Mouse (Mus musculus) spleen, adult 10 weeks (tissue): ENCODE data around the gene Hrh3. TPM values are rescaled to one million over a fixed set of nuclear protein-coding genes. Genes with fewer than 3 reads are reported as not detected.

Experiments used
- polyA plus RNA-seq: library from polyadenylated mRNA; stranded (reverse); fragments of 350-450 nt; fragmentation: Illumina TruSeq; extraction: RNeasy Lipid Tissue Mini Kit (QIAGEN cat#74804); gene quantifications from one replicate; pipeline ENCODE4 v1.2.3, GENCODE M21; 2015; ENCODE audit warnings: low replicate concordance; ENCODE audit not compliant: insufficient read depth

Hrh3 gene
- polyA plus RNA-seq: not detected

GRCm38 (mm10) chr2:180103978-180104658, at the start of gene Hrh3:
Hrh3 (minus strand) TSS chr2:180104488.

GRCm38 (mm10) chr2:180118661-180119438, 14.6 kb upstream of the Hrh3 start, which contains the start of gene Osbpl2:
Osbpl2 (plus strand) TSS chr2:180119306.

GRCm38 (mm10) chr2:180070481-180071453, 33.5 kb downstream of the Hrh3 start, which contains the start of gene Mtg2:
Mtg2 (plus strand) TSS chr2:180070588.

Other genes with a start within 250 kb of the Hrh3 start
- gene Taf4, start 127.8 kb downstream of the Hrh3 start, polyA plus RNA-seq: 37.0 TPM
- gene Lsm14b, start 79.5 kb downstream of the Hrh3 start, polyA plus RNA-seq: 33.6 TPM
- gene Psma7, start 62.1 kb downstream of the Hrh3 start, polyA plus RNA-seq: 201 TPM
- gene Ss18l1, start 62.0 kb downstream of the Hrh3 start, polyA plus RNA-seq: 7.9 TPM
- 17.9 TPM for gene Mtg2, start 33.9 kb downstream of the Hrh3 start, polyA plus RNA-seq
- gene Osbpl2, start 14.8 kb upstream of the Hrh3 start, polyA plus RNA-seq: 30.4 TPM
- gene Adrm1, start 67.0 kb upstream of the Hrh3 start, polyA plus RNA-seq: 43.0 TPM
- gene Lama5, start 121.4 kb upstream of the Hrh3 start, polyA plus RNA-seq: 2.7 TPM
- gene Rps21, start 152.9 kb upstream of the Hrh3 start, polyA plus RNA-seq: 1,124 TPM
- 47.4 TPM for gene Cables2, start 169.0 kb upstream of the Hrh3 start, polyA plus RNA-seq
- not detected for gene Rbbp8nl, start 185.4 kb upstream of the Hrh3 start, polyA plus RNA-seq
- gene Gata5, start 230.2 kb upstream of the Hrh3 start, polyA plus RNA-seq: not detected